Mouse (Mus musculus): ENCODE measurements at regions not wholly inside any gene's neighbourhood (a gene's known extent, or its start where the extent isn't known, plus 50 kb on each side); places are given as distances from the start of the nearest gene placed in this dataset.

DNA sequence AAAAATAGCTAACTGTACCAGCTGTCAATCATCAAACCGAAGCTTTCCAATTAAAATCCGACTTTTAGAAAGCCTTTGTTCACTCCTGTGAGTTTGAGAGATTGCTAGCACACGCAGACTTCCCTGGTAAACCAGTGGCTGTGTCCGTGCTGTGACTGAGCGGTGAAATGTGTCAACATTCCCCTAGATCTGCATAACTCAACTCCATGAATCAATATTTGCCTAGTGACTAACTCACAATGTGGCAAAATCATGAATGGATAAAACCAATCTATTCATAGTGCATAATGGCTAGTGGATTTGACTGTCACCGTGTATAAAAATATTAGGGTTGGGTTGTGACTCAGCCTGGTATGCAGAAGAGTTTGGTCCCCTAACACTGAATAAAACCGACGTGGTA is 84.4 kb upstream of the Id2 start:
- DNase-seq (ENCODE audit: low spot score) = no peak

DNA sequence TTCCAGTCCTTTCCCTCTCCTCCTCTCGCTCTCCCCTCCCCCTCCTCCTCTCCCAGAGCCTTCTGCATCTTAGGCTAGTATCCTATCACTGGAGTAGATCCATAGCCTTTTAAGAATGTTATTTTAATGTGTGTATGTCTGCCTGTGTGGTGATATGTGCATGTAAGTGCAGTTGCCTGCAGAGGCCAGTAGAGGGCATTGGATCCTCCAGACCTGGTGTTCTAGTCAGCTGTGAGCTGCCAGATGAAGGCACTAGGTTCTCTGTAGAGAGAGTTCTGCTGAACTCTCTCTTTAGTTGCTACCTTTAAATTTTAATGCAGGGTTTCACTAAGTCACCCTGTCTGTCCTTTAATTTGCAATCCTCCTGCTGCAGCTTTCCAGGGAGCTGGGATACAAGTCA is 83.9 kb upstream of the Id2 start:
- no peak for DNase-seq (ENCODE audit: low spot score)

DNA sequence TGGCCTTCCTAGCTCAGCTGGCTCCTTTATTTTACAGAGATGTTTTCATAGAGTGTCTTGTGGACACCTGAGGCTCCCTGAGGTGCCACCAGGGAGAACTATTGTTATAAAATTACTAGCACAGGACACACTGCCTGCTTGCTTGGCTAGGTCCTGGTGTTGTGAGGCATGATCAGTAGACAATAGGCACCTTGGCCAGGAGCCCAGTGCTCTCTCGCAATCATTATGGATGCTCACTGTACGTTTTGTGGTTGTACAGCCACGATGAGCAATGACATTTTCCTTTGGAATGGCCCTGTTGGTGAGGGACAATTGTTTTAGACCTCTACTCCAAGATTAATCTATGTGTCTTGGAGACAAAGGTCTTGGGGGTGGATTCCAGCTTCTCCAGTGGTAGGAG is 83.3 kb upstream of the Id2 start:
- DNase-seq (ENCODE audit: low spot score) = no peak

DNA sequence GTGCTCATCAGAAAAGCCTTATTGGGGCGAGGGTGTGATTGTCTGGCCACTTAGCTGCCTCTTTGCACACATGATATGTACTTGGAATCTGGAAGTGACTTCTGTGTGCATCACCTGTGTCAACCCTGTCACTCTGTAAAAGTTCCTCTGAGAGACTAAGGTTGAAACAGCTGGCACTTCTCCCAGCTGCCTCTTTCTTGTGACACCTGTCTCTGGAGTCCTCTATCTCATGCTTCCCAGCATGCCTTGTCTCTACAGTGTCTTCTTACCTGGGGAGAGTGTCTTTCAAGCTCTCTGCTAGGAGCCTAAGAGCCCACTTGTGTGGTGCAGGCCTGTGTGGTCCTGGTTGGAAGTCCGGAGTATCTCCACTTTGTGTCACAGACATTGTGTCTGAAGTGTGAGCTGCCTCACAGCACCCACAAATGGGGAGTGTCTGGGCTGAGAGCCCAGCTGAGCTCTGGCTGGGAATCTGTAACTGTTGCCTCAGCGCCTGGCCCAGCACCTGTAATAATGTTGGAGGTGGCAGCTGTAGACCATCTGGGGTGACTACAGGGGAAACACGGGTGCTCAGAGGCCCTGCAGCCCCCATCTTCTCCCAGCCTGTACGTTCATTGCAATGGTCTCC is 81.7 kb upstream of the Id2 start:
- DNase-seq (ENCODE audit: low spot score) = no peak

DNA sequence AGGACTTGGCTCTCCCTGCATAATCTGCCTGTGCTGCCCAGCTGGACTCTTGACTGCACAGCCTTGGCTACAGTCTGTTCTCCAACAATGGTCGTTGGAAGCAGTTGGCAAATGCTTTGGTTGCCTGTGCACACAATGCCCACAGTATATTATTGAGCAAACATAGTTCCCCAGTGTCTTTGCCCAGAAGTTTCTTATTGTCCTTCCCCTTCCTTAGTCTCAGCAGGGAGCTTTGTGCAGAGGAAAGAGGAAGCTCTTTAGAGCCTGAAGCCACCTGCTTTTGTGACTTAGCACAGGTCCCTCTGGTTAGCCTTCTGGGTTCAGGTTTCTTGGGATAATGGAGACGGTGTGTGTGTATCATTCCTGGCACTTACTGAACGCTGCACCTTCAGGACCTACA is 80.9 kb upstream of the Id2 start:
- DNase-seq (ENCODE audit: low spot score) = no peak

DNA sequence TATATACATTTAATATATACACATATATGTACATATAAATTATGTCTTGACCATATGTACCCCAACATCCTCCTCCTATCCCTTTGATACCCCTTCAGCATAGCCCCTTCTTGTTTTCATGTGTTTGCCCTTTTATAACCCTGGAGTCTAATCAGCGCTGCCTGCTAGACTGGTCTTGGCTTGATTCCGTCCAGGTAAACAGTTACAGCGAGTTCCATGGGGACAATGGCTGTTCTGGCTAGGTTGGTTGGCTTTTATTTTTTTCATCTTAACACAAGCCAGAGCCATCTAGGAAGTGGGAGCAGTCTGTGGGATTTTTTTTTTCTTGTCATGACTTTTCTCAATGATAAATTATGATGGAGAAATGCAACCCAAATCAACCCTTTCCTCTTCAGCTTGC is 79.6 kb upstream of the Id2 start:
- no peak for DNase-seq (ENCODE audit: low spot score)

DNA sequence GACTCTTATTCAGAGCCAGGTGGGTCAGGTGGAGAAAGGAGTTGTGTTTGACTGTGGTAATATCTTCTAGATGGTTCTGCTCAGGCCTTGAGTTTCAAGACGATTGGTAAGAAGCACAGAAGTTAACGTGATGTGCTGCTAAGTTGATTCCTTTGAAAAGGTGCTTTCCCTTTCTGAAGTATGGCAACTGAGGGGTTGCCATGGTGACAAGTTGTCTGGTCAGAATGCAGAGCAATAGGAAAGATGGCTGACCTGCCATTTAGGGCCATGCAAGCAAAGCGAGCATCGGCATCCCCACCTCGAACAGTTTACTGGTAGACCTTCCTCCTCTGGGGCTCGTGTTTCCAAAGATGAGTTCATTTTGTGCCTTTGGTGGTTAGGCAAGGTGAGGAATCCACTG is 76.1 kb upstream of the Id2 start:
- no peak for DNase-seq (ENCODE audit: low spot score)

DNA sequence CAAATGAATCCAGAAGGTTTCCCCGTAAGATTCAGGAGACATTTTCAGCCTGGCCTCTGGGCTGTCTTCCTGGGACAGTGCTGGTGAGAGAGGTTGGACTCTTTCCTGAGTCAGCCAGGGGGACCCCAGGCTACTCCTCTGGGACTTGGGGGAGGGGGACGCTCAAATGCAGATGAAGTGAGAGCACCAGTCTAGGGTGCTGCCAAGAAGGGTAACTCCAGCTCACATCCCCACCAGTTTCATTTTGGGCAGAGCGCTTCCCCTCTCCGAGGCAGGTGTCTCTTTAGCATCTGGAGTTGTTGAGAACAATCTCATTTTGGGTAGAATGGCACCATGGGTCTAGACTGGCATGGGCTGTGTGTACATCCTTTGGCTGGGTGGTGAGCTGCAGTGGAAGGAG is 75.5 kb upstream of the Id2 start:
- no peak for DNase-seq (ENCODE audit: low spot score)

DNA sequence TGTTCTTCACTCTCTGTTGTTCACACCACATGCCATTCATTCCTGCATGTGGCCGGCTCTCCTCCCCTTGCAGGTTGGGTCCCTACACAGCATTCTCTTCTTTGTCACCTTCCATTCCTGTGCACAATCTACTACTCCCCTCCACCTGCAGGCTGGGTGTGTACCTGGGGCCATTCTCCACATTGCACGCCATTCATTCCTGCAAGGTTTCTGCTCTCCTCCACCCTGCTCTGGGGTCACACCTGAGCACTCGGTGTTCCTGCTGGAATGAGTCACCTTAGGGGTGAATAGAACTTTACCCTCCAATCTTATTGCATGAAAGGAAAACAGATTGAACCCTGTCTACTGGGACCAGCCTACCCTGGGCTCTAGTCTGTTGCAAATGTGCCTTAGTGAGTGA is 72.7 kb upstream of the Id2 start:
- DNase-seq (ENCODE audit: low spot score) = no peak

DNA sequence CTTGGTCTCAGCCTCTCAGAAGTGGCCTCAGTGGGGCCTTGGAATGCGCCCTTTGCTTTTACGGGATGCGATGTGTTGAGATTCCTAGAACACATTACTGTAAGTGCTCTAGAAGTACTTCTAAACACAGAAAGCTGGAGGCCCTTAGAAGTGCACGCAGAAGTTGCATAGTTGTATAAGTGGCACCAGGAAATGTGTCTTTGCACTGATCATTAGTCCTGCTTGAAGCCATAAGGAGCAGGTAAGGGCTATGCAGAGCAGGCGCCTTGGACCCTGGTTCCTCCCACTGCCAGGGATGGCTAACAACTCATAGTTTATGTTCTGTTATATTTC is 71.2 kb upstream of the Id2 start:
- no peak for DNase-seq (ENCODE audit: low spot score)

DNA sequence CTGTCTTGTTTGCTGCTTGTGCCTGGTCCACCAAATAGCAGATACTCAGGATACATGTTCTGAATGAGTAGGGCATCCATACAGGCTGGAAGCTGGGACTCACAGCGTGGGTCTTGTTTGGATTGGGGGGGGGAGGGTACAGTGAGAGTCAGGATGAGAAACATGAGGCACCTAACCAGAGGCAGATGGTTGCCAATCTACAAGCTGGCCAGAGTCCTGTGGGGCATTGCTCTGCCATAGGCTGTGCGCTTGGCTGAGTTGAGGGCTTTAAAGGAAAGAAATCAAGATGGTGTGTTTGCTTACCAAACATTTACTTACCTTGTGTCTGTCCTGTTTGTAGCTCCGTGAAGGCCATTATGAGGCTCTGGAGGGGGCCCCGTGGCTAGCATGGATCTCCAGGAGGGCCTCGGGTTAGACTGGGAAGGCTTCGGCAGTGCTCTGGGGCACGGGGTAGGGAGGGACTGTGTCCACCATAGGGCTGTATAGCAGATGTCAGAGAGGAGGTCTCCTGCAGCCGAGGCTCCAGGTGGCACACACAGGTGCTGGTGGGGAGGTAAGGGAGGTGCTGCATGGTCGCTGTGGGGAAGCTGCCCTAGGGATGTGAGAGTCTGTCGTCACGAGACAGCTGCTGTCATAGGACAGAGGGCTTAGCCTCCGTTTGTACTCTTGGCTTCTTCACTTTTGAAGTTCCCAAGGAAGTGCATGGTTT is 70.7 kb upstream of the Id2 start:
- DNase-seq (ENCODE audit: low spot score) = no peak

DNA sequence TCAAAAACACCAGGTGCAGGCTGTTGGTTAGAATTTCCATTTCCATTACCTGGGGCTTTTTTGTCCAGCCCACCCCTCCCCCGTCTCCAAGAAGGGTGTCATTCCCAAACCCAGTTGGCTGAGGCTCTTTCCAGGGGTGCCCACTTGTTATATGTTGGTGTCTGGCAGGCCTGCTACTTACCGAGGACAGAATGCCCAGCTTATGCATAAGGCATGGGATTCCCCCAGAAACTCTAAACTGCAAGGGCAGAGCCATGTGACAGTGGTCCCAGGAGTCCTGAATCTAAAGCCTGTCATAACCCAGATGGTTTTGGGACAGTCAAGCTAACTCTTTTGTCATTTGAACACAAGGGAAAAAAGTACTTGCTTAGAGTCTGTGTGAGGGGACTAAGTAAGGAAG is 69.6 kb upstream of the Id2 start:
- DNase-seq (ENCODE audit: low spot score) = no peak

DNA sequence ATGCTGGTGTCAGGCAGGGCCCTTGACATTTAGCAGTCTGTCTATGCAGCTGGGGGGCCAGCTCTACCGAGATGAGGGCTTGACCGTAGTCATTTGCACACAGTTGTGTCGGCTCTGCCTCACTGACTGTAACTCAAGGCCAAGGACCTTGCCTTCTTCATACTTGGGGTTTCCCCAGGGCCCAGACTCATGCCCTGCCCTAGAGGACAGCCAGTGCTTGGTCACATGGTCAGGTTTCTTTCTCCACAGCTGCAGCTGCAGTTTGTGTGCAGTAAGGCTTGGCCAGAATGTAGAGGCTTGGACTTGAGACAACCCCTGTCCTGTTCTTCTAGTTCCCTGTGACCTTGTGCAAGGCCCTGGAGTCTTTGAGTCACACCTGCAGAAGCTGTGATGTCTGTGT is 68.7 kb upstream of the Id2 start:
- DNase-seq (ENCODE audit: low spot score) = peak; percentile 27

DNA sequence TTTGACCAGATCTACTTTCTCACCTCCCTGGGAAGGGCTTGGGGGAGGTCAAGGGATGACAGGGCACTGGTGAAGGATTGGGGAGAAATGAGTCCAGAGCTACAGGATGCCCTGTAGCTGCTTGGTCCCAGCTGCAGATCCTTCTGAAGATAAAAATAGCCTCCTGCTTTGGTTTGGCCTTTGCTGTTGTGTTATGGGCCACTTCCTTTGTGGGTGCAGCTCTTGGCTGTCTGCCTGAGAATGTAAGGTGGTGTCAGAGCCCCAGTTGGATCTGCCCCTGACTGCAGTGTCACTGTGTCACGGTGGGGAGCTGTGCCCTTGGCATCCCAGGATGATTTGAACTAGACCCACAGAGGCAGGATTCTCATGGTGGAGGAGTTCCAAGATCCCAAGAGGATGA is 67.8 kb upstream of the Id2 start:
- DNase-seq (ENCODE audit: low spot score) = no peak

DNA sequence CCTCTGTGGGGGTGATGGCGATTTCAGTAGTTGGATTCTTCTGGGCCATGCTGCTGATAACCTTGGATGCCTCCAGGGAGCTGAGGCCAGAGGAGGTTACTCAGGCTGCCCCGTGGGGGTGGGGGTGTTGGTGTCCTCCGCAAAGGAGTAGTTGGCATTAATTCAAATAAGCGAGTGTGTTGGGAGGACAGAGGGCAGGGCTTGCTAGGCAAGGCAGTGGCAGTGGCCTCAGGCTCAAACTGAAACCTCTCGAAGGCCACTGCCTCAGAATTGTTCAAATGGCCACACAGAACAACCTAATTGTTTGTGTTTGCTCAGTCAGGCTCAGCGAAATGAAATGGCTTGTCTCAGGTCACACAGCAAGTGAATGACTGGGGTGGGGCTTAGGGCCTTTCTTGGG is 66.6 kb upstream of the Id2 start:
- peak; percentile 60 for DNase-seq (ENCODE audit: low spot score)

DNA sequence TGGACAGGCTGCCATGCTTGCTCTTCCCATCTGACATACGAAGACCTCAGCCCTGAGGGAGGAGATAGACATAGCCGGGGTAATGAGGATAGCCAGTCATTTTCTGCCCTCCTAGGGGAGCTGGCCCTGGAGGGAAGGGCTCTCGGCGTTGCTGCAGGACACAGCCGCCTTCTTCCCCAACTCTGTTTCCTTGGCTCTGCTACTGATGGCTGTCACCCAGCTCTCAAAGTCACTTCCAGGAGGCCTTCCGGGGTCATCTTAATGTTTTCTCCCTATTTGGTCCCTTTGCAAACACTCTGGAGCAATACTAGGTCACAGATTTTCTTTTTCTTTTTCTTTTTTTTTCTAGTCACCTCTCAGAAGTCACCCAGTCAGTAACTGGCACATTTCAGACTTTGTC is 65.9 kb upstream of the Id2 start:
- no peak for DNase-seq (ENCODE audit: low spot score)

DNA sequence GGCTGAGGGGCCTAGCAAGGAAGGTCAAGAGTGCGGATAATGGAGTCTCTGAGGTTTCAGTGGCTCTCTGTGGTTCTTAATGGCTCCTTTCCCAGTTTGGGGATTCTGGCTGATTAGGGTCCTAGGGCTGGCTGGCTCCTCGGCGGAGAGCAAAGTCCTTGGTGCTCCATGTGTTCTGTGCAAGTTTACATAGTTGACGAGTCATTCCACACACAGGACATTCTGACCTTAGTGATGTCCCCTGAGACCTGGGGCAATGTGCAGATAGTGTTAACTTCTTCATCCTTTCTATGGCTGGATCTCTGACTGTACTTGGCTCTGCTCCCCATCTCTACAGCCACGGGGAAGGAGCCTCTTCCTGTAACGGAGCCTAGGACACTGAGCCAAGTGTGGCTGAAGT is 65.0 kb upstream of the Id2 start:
- DNase-seq (ENCODE audit: low spot score) = no peak

DNA sequence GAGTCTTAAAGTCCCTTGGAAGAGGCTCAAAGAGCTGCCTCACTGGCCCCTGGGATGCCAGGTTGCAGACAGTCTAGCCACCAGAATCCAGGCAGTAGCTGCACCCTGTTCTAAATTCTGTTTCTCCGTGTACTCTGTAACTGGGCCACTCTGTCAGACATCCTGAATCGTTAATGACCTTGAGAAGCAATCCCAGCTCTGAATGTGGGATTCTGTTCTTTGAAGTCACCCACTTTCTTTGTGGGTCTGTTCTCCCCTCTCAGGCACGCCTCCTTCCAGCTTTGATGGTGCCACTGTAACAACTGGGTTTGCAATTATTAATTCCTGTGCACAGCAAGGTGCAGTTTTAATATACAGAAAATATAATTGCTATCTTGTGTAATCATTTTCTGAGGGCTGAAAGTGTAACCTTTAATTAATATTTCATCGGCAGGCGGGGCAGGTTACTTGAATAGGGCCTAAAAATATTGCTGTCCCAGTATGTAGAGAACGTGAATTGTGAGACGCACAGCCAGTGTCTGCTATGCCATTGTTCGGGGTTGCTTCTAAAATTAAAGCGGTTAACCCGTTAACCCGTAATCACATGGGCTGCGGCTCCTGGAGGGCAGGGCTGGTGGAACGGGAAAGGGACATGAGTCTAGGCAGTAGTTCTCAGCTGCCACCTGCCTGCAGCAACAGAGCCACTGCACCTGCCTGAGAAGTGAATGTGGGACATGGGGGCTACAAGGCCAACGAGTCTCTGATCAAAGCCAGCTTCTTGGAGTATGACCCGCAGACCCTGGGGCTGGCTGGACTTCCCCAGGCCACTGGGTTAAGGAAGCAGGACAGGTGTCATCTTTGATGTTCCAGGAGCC is 64.3 kb upstream of the Id2 start:
- DNase-seq (ENCODE audit: low spot score) = no peak

DNA sequence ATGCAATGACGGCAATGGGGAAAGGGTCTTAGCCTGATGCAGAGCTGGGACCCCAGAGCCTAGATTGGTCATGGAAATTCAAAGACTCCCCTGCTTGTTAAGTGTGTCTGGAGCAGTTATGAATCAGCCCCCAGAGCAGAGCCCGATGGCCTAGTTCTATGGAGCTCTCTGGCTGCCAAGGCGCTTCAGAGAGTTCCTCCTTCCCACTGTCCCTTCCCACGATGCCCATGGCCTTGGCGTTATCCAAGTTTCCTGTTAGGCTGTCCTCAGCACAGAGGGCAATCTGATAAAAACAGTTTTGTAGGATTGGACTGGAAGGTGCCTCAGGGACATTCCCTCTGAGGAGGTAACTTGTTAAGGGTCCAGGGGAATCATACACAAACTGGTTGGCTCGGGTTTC is 62.2 kb upstream of the Id2 start:
- DNase-seq (ENCODE audit: low spot score) = peak; percentile 27

DNA sequence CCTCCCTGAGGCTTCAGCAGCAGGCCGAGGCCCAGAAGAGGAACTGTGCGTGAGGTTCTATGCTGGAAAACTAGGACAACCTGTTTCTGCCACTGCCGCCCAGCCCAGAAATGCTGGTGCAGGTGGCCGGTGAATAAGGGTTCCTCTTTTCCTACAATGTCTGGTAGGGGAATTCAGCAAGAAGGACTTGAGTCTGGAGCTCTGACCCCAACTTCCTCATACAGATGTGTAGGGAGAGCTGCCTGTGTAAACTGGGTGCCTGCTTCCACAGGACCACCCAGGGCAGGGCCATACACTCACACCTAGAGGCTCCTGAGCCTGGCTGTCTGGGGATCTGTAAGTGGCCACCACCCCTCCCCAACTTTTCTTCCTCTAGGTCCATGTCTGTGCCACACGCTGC is 60.3 kb upstream of the Id2 start:
- no peak for DNase-seq (ENCODE audit: low spot score)

DNA sequence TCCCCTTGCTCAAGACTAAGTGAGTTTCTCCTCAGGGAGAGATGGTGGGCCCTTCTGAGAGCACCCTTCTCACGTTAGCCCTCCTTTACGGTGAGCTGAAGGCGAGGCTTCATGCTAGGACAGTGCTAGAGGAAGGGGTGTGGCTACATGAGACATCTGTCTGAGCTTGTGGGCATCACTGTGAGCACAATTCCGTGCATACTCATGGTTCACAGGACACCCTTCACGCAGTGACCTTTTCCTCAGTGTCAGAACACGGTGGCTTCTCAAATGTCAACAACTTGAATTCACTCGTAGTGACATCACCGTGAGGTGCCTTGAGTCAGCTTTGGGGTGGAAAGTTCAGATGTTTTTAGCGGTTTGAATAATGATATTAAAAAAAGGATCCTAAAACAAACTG is 58.5 kb upstream of the Id2 start:
- no peak for DNase-seq (ENCODE audit: low spot score)

DNA sequence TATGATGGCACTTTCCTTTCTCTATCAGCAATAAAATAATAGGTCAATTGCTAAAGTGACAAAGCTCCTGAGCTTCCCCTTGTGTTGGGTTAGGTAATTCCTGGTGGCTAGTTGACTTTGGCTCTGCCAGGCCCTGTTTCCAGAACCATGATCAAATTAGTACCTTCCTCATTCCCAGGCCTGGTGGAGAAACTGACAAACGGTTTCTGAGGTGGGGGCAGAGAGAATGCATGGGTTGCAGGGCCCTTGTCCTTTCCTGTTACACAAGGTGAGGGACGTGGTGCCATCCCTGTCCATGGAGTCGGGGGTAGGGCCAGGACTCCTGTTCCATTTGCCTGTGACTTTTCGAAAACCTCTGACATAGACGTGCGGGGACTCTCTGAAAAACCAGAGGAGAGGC is 51.2 kb upstream of the Id2 start:
- DNase-seq (ENCODE audit: low spot score) = no peak

Data from ovary, postnatal 36 days (tissue).